Mouse (Mus musculus) myocyte (in vitro differentiated cells): ENCODE results near the gene T.

ENCODE experiments used
- CEBPB ChIP-seq: IDR thresholded peaks from 2 replicates; pipeline ENCODE4 v1.6.1; 2011; ENCODE audit warnings: mild to moderate bottlenecking, moderate library complexity; ENCODE audit not compliant: poor library complexity, insufficient read depth, severe bottlenecking
- E2F4 ChIP-seq: IDR thresholded peaks from one replicate; pipeline ENCODE4 v1.6.1; 2011; ENCODE audit warnings: mild to moderate bottlenecking, control low read depth, moderate library complexity; ENCODE audit not compliant: insufficient read depth
- MAX ChIP-seq: IDR thresholded peaks from one replicate; pipeline ENCODE4 v1.6.1; 2011; ENCODE audit warnings: low read depth, mild to moderate bottlenecking, control low read depth
- POLR2A ChIP-seq: IDR thresholded peaks from one replicate; pipeline ENCODE4 v1.6.1; 2011; ENCODE audit warnings: low read depth, mild to moderate bottlenecking, control low read depth, moderate library complexity; ENCODE audit not compliant: insufficient read length
- REST ChIP-seq: IDR thresholded peaks from one replicate; pipeline ENCODE4 v1.6.1; 2011; ENCODE audit warnings: mild to moderate bottlenecking, control low read depth, moderate library complexity; ENCODE audit not compliant: insufficient read depth, insufficient read length
- USF1 ChIP-seq: IDR thresholded peaks from one replicate; pipeline ENCODE4 v1.6.1; 2011; ENCODE audit warnings: low read depth, mild to moderate bottlenecking, control low read depth, moderate library complexity

DNA sequence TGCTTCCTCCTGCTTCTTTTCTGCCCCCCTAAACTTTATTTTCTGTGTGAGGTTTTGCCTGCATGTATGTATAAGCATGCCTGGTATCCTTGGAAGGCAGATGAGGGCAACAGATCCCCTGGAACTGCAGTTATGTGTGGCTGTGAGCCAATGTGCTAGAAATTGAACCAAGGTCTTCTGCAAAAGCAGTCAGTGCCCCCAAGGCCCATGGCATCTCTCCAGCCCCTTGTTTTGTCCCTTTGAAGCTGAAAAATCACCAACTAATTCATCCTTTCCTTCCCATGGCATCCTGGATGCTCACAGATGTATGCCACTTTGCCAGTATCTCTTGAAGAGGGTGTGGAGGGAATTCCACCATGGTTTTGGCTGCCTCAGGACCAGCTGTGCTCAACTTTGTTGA lies 50.9 kb downstream of the T start:
- TF ChIP-seq E2F4 = no peak
- no peak for TF ChIP-seq CEBPB
- TF ChIP-seq REST = no peak
- TF ChIP-seq POLR2A = no peak
- TF ChIP-seq USF1 = no peak
- no peak for TF ChIP-seq MAX
